Mouse (Mus musculus): Measurements from ENCODE around the gene Camk1d. TPM values are rescaled to one million over a fixed set of nuclear protein-coding genes. Genes with fewer than 3 reads are reported as not detected.
"Not testable (repeated sequence)": the region's sequence is repeated elsewhere in the genome, so short reads cannot be mapped to it uniquely, and the experiment has no call there.

The Camk1d gene
- polyA plus RNA-seq, 1 experiment, result 1.4 TPM

- TF ChIP-seq POLR2A (IDR thresholded peaks at IDR 0.05; ENCODE audit: control insufficient read depth, low read depth, low read length) (no peak), CTCF (IDR thresholded peaks at IDR 0.05; ENCODE audit: control insufficient read depth, insufficient read depth, insufficient replicate concordance, low read depth, low read length) (no peak)
- Histone ChIP-seq H3K4me3 (ENCODE audit: control insufficient read depth, low read depth, low read length) (no peak overlapping the region), H3K4me1 (ENCODE audit: control insufficient read depth, insufficient read depth, low read length) (peaks cover 2% of the 10 kb centered on the region; the same call in 1 of the 2 replicates), H3K27me3 (ENCODE audit: control insufficient read depth, insufficient read depth, low read length) (no peaks in the 10 kb centered on the region), H3K27ac (ENCODE audit: control insufficient read depth, insufficient read depth, low read depth, low read length) (no peak overlapping the region), H3K36me3 (ENCODE audit: control insufficient read depth, insufficient read depth, low read length) (no peaks in the 10 kb centered on the region)
These were observed 165.4 kb downstream of the Camk1d start for GRCm38 (mm10) chr2:5548872-5549271.

DNA sequence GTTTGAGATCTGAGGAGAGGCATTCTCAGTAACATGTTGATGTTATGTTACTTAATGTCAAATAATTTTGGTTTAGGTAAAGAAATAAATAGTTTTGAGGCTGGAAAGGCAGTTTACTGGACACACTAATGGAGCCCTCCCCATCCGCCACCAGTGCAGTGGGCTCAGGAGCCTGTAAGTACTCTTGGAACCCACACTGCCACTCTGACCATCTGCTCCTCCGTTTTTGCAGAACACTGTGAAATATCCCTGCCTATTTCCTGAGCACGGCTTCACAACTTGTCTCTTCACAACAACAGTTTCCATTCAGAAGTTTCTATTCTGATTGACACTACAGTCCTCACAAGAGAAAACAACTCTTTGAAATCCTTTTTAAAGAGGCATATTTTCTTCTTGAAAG, 173.4 kb downstream of the Camk1d start:
- Histone ChIP-seq H3K4me3 (ENCODE audit: control insufficient read depth, low read depth, low read length) (no peak overlapping the region), H3K36me3 (ENCODE audit: control insufficient read depth, insufficient read depth, low read length) (no peaks in the 10 kb centered on the region), H3K4me1 (ENCODE audit: control insufficient read depth, insufficient read depth, low read length) (no peaks in the 10 kb centered on the region), H3K27ac (ENCODE audit: control insufficient read depth, insufficient read depth, low read depth, low read length) (no peak overlapping the region), H3K27me3 (ENCODE audit: control insufficient read depth, insufficient read depth, low read length) (no peaks in the 10 kb centered on the region)
- TF ChIP-seq CTCF (IDR thresholded peaks at IDR 0.05; ENCODE audit: control insufficient read depth, insufficient read depth, insufficient replicate concordance, low read depth, low read length) (no peak), POLR2A (IDR thresholded peaks at IDR 0.05; ENCODE audit: control insufficient read depth, low read depth, low read length) (no peak)

GRCm38 (mm10) chr2:5539894-5540293, 174.4 kb downstream of the Camk1d start:
- not testable (repeated sequence) for H3K27me3 ChIP-seq (ENCODE audit: control insufficient read depth, insufficient read depth, low read length); H3K36me3 ChIP-seq (ENCODE audit: control insufficient read depth, insufficient read depth, low read length); H3K27ac ChIP-seq (ENCODE audit: control insufficient read depth, insufficient read depth, low read depth, low read length); H3K4me1 ChIP-seq (ENCODE audit: control insufficient read depth, insufficient read depth, low read length); H3K4me3 ChIP-seq (ENCODE audit: control insufficient read depth, low read depth, low read length)

GRCm38 (mm10) chr2:5533868-5534267, 180.4 kb downstream of the Camk1d start:
- Histone ChIP-seq H3K4me1 (ENCODE audit: control insufficient read depth, insufficient read depth, low read length) (no peaks in the 10 kb centered on the region), H3K27ac (ENCODE audit: control insufficient read depth, insufficient read depth, low read depth, low read length) (no peak overlapping the region), H3K4me3 (ENCODE audit: control insufficient read depth, low read depth, low read length) (no peak overlapping the region), H3K36me3 (ENCODE audit: control insufficient read depth, insufficient read depth, low read length) (no peaks in the 10 kb centered on the region), H3K27me3 (ENCODE audit: control insufficient read depth, insufficient read depth, low read length) (no peaks in the 10 kb centered on the region)
- TF ChIP-seq POLR2A (IDR thresholded peaks at IDR 0.05; ENCODE audit: control insufficient read depth, low read depth, low read length) (no peak), CTCF (IDR thresholded peaks at IDR 0.05; ENCODE audit: control insufficient read depth, insufficient read depth, insufficient replicate concordance, low read depth, low read length) (no peak)

DNA sequence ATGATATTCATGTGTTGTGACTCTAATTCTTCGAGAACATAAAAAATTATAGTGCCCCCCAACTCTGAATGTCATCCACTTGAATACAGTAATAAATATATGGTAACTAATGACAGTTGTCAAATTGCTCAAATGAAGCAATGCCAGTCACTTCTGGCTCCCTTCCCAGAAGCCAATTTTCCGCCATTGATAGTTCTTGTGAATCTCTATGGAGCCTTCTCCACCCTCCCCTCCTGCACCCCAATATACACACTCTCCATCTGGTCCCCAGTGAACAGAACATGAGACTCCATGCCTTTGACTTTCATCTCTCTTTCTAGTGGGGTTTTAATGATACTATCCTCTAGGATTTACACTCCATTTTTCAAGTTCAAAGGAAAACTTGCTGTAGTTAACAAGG, 184.3 kb downstream of the Camk1d start:
- Histone ChIP-seq H3K27me3 (ENCODE audit: control insufficient read depth, insufficient read depth, low read length) (no peaks in the 10 kb centered on the region), H3K4me3 (ENCODE audit: control insufficient read depth, low read depth, low read length) (no peak overlapping the region), H3K27ac (ENCODE audit: control insufficient read depth, insufficient read depth, low read depth, low read length) (no peak overlapping the region), H3K4me1 (ENCODE audit: control insufficient read depth, insufficient read depth, low read length) (no peaks in the 10 kb centered on the region), H3K36me3 (ENCODE audit: control insufficient read depth, insufficient read depth, low read length) (no peaks in the 10 kb centered on the region)
- no peak for TF ChIP-seq CTCF (IDR thresholded peaks at IDR 0.05; ENCODE audit: control insufficient read depth, insufficient read depth, insufficient replicate concordance, low read depth, low read length)
- TF ChIP-seq POLR2A (IDR thresholded peaks at IDR 0.05; ENCODE audit: control insufficient read depth, low read depth, low read length), result no peak

DNA sequence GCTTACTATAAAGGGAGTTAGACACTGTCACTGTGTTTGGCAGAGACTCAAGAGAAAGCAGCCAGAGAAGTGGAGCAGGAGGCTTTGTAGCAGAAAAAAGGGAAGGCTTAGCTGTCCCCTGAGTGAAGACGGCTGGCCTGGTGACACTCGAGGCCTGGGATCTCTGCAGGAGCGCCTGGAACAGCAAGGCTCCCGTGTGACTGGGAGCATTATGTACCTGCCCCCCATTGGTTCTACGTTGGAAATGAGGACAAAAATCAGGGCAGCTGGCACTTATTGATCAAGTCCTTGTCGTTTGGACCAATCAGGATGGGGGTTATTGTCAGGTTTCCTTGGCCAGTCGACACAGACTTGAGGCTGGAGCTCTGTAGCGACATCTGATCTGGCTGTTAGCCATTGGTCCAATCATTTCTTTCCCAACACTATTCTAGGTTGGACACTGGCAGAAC, 195.1 kb downstream of the Camk1d start:
- Histone ChIP-seq H3K4me1 (ENCODE audit: control insufficient read depth, insufficient read depth, low read length) (no peaks in the 10 kb centered on the region), H3K27ac (ENCODE audit: control insufficient read depth, insufficient read depth, low read depth, low read length) (no peak overlapping the region), H3K4me3 (ENCODE audit: control insufficient read depth, low read depth, low read length) (no peak overlapping the region), H3K27me3 (ENCODE audit: control insufficient read depth, insufficient read depth, low read length) (no peaks in the 10 kb centered on the region), H3K36me3 (ENCODE audit: control insufficient read depth, insufficient read depth, low read length) (no peaks in the 10 kb centered on the region)
- no peak for TF ChIP-seq POLR2A (IDR thresholded peaks at IDR 0.05; ENCODE audit: control insufficient read depth, low read depth, low read length)
- no peak for TF ChIP-seq CTCF (IDR thresholded peaks at IDR 0.05; ENCODE audit: control insufficient read depth, insufficient read depth, insufficient replicate concordance, low read depth, low read length)

DNA sequence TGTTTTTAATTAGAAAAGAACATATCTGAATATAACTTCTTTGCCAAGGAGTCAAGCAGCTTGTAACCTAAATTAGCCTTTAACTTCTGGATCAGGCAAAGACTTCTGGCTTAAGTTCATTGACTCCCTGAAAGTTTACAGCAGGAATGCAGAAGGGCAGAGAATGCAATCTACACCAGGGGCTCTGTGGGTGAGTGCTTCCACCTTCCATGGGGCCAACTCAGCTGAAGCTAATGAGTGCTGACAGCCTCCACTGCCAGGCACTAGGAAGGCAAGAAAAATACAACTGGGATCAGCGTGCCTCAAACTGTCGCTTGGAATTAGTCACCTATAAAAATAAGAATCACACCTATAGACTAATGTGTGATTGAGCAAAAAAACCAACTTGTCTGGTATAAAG, 199.2 kb downstream of the Camk1d start:
- Histone ChIP-seq H3K4me3 (ENCODE audit: control insufficient read depth, low read depth, low read length) (no peak overlapping the region), H3K27ac (ENCODE audit: control insufficient read depth, insufficient read depth, low read depth, low read length) (no peak overlapping the region), H3K4me1 (ENCODE audit: control insufficient read depth, insufficient read depth, low read length) (no peaks in the 10 kb centered on the region), H3K36me3 (ENCODE audit: control insufficient read depth, insufficient read depth, low read length) (no peaks in the 10 kb centered on the region), H3K27me3 (ENCODE audit: control insufficient read depth, insufficient read depth, low read length) (no peaks in the 10 kb centered on the region)
- TF ChIP-seq POLR2A (IDR thresholded peaks at IDR 0.05; ENCODE audit: control insufficient read depth, low read depth, low read length) (no peak), CTCF (IDR thresholded peaks at IDR 0.05; ENCODE audit: control insufficient read depth, insufficient read depth, insufficient replicate concordance, low read depth, low read length) (no peak)

DNA sequence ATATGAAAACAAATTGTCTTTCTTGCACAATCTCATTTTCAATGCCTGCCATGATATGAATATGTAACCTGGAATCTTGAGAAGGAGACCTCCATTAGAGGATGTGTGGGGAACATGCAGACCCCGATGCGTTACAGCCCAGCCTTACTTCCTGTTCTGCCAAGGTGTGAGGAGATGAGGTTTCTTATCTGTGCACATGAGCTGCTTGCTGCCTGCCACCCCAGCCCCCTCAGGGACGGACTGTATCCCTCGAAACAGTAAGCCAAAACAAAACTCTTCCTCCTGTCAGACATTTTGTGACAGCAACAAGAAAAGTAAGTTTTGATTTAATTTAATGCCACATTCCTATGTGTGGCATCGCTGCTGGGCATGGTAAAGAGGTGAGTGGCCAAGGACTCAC, 200.2 kb downstream of the Camk1d start:
- TF ChIP-seq CTCF (IDR thresholded peaks at IDR 0.05; ENCODE audit: control insufficient read depth, insufficient read depth, insufficient replicate concordance, low read depth, low read length) (no peak), POLR2A (IDR thresholded peaks at IDR 0.05; ENCODE audit: control insufficient read depth, low read depth, low read length) (no peak)
- Histone ChIP-seq H3K27me3 (ENCODE audit: control insufficient read depth, insufficient read depth, low read length) (no peaks in the 10 kb centered on the region), H3K4me3 (ENCODE audit: control insufficient read depth, low read depth, low read length) (no peak overlapping the region), H3K36me3 (ENCODE audit: control insufficient read depth, insufficient read depth, low read length) (no peaks in the 10 kb centered on the region), H3K27ac (ENCODE audit: control insufficient read depth, insufficient read depth, low read depth, low read length) (no peak overlapping the region), H3K4me1 (ENCODE audit: control insufficient read depth, insufficient read depth, low read length) (no peaks in the 10 kb centered on the region)

All from testis, adult 2 months (tissue).